Mouse (Mus musculus) T-helper 17 cell (primary cell): ENCODE data around the gene Aqp6.

Experiments
- in situ Hi-C, 2 experiments: fragments of 300-600 bp; cut with MboI, MseI; formaldehyde crosslinking; loops; 1 replicate in 1 of 2; 2 replicates in 1 of 2; pipeline ENCODE4 v1.15.1; 2025; ENCODE audit warnings: high pct_unique_total_duplicates in 2 of 2

Aqp6 gene

DNA sequence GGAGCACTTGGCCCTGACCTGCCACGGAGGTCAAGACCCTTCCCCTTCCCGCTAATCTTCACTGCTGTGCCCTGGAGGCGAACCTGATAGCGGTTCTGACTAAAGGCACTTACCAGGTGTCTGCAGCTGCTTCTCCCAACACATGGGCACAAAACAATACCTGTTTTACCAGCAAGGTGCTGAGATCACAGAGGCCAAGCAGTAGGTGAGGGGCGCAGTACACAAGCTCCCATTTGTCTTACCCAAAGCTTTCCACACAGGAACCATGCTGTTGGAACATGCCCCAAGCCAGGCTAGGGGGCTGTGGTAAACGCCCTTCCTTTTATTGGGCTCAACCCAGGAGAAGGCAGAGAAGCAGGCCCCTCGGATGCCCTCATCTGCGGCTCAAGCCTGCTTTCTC lies 3.6 kb upstream of the Aqp6 start:
- in situ Hi-C loops: loop anchor here (5.0 kb wide), 2 partner anchors 70 to 75 kb away; partner anchors contain the start of gene Asic1 (in 1 of the 2)

GRCm38 (mm10) chr15:99599245-99600070 lies 1.7 kb upstream of the Aqp6 start:
- in situ Hi-C loops: loop anchor here (5.0 kb wide), 2 partner anchors 68 to 73 kb away; partner anchors contain the start of gene Asic1 (in 1 of the 2)

GRCm38 (mm10) chr15:99601823-99602120 lies 572 bp downstream of the Aqp6 start:
- in situ Hi-C loops: no loop called here

DNA sequence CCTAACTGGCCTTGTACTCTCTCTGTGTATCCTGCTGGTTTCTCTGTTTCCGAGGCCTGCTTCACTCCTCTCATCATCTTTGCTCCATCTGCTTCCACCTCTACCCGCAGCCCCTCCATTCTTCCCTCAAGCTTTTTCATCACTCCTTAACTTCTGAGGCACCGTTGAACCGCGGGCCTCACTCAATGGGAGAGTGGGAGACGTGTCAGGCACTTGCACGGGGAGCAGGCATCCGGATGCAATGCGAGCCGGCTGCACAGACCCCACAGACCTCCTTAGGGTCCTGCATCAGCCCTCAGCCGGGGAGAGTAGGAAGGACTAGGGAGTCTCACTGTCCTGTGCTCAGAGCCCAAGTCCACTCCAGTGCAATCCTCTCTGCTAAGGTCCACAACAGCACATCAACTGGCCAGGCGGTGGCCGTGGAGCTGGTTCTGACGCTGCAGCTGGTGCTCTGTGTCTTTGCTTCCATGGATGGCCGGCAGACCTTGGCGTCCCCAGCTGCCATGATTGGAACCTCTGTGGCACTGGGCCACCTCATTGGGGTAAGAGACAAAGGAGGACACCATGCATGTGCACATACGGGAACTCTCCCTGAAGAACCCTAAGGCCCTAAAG lies 1.1 kb downstream of the Aqp6 start:
- in situ Hi-C loops: no loop called here

- in situ Hi-C loops: no loop called here
Observed at GRCm38 (mm10) chr15:99603216-99603615, 2.0 kb downstream of the Aqp6 start.

GRCm38 (mm10) chr15:99605595-99605994 lies 4.4 kb downstream of the Aqp6 start:
- in situ Hi-C loops: no loop called here

- in situ Hi-C loops: no loop called here
Observed at GRCm38 (mm10) chr15:99606515-99606914, 5.3 kb downstream of the Aqp6 start.

DNA sequence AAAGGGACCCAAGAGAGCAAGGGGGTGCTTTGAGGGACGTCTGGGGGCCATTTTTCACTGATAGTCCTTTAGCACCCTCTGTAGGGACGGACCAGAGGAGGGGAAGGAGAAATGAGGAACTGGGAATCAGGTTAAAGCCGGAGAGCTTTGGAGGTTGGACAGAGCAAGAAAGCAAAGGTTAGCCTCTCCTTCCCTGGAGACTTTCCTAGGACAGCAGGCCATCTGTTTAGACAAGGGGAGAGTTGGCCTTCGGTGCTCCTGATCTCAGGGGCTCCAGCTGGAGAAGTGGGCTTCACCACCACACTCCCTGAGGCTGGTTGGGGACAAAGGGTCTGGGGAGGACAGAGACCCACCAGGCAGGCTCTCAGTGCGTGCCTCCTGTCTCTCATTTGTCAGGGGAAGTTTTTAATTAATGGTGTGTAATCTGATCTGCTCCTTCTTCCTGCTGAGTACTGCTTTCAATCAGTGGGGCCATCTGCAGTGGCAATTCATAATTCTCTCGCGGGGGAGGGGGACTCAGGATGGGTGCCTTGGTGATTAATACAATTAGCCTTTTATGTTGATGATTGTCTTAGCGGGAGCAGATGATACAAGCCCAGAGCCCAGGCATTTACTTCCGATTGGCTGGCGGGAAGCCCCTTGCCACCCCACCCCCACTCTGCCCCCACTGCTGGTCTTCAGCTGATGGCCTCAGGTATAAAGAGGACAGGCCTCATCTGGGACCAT lies 6.4 kb downstream of the Aqp6 start:
- in situ Hi-C loops: no loop called here

DNA sequence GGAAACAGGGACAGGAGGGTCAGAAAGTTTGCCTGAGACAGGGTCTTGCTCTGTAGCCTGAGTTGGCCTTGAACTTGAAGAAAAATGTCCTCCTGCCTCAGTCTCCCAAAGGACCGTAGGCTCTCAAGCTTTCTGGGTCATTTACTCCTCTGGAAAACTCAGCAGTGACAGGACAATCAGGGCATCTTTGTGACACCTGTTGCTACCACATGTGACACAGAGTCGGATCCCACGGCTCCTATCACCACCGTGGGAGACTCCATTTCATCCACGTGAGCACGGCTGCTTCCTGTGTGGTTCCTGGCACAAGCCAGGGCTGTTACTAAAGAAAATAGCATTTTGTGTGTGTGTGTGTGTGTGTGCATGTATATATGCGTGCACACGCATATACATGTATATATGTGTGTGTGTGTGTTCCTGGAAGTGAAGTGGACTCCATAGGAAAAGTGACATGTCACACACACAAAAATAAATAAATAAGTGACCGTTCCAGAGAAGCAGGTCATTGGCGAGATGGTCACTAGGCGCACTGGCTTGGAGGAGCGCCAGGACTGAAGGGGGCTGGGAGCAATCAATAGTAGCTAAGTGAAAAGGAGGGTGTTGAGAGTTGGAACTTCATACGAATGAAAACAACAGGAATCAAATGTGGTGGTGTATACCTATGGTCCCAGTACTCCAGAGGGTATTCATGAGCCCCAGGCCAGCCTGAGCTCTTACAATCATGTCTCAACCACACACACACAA lies 7.4 kb downstream of the Aqp6 start:
- in situ Hi-C loops: no loop called here

DNA sequence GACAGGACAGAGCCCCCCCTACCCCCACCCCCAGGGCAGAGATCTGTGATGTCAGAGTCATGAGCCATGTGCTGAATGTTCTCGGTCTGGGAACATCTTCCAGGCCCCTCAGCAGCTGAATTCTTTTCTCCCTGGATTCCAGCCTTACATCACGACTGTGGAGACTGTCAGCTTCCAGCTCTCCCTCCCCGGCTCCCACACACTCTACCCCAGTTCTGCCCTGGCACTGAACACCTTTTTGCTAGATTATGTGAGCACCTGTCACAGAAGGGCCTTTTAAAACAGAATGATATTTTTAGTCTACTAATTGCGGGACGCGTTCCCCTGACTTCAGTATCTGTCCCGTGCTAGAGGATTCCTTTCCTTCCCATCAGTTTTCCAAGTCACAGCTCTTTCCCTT lies 10.4 kb downstream of the Aqp6 start:
- in situ Hi-C loops: no loop called here

DNA sequence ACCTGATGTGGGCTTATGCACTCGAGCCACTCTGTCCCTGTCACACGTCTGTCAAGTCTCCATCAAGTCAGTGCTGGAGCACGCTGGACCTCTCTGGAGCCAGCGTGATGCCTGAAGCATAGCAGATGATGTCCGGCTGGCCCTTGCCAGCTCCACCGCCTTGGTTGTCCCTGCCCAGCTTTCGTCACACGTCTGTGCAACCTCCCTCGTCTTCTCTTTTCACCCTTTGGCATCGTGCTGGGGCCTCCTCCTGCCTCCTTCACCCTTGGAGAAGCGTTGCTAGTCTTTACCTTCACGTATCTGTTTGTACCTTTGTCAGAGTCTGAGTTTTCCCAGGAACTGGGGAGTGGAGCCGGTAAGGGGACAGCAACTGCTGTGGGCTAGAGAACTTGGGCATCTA lies 13.1 kb downstream of the Aqp6 start:
- in situ Hi-C loops: no loop called here

DNA sequence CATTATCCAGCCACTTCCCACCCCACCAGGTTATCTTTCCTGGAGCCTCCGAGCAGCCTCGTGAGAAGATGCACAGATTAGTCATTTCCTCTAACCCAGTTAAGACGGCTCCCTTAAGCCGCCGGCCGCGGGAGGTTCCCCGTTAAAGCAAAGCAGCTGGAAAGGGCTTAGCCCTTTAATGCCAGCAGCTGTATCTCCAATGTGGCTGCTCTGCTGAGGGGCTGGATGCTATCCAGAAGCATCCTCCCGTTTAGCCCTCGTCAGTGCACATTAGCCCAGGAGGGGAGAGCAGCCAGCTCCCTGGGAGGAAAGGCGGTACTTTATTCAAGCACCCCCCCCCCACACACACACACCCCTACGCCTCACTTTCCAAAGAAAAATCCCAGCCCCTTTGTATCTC lies 13.6 kb downstream of the Aqp6 start:
- in situ Hi-C loops: no loop called here

- in situ Hi-C loops: no loop called here
Observed at GRCm38 (mm10) chr15:99615246-99615645, 14.0 kb downstream of the Aqp6 start.

GRCm38 (mm10) chr15:99618595-99618994 lies 17.4 kb downstream of the Aqp6 start:
- in situ Hi-C loops: no loop called here

- in situ Hi-C loops: no loop called here
Observed at GRCm38 (mm10) chr15:99619821-99620220, 18.6 kb downstream of the Aqp6 start.

DNA sequence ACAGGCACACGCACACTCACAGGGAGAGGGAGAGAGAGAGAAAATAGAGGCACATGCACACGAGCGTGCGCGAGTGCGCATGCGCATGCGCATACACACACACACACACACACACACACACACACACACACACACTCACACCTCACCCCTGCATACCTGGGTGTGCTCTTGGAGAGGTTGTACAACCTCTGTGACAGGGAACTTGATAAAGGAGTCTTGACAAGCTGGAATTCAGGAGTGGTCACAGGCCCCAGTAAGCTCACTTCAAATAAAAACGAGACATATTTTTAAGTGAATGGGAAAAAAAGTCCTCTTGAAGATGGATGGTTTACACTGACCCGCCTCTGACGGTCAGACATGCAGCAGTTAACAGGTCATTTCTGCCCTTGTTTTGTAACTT lies 20.9 kb downstream of the Aqp6 start:
- in situ Hi-C loops: no loop called here

GRCm38 (mm10) chr15:99631618-99632017 lies 30.4 kb downstream of the Aqp6 start:
- in situ Hi-C loops: no loop called here

GRCm38 (mm10) chr15:99634702-99635101 lies 33.5 kb downstream of the Aqp6 start:
- in situ Hi-C loops: no loop called here

DNA sequence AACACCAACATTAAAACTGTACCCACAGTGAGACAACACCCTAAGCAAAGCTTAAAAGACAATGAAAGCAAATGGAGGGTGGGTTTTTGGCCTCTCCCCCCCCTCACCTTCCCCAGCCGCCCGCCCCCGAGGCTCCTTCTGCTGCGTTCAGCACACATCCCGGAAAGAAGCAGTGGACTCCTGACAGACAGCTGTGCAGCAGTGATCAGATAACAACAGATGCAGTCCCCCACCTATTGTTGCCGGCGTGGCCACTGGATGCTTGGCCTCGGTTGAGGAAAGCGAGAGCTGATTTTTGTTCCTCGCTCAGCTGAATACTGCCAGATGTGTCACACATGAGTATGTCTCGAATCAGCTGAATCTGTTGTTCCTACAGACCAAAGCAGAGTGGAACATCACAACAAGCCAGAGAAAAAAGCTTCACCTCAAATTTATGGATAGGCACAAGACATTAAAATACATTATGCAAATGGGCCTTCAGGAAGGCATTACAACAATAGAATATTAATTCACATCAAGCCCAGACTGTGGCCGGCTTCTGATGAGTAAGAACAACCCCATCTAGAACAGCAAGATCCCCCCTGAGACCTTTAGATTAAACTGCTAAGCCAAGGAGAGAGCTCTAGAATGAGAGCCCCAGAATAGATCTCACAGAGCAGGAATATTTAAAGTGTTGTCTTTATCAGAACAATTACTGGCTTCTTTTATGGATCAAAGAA lies 36.4 kb downstream of the Aqp6 start:
- in situ Hi-C loops: no loop called here

GRCm38 (mm10) chr15:99638124-99638485 lies 36.9 kb downstream of the Aqp6 start:
- in situ Hi-C loops: no loop called here

- in situ Hi-C loops: no loop called here
Observed at GRCm38 (mm10) chr15:99642622-99643021, 41.4 kb downstream of the Aqp6 start.
